Mouse (Mus musculus): ENCODE data around the gene Tnfrsf12a.

DNA sequence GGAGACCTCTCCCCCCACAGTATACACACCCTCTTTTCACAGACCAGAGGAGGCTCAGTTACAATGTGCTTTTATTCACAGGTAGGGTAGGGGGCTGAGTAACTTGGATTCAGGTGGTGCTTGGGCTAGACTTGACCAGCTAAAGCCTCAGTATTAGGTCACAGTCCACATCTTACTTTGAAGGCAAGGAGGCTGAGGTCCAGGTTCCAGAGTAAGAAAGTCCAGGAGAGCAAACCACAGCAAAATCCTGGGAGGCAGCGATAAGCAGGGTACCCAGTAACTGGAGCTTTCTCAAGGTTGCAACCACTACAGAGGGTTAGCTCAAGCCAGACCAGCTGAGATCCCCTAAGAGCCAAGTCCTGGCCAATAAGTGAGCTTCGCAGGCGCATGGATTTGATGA is 5.3 kb upstream of the Tnfrsf12a start:
- no peak for TF ChIP-seq POLR2A (IDR thresholded peaks at IDR 0.05; ENCODE audit: low read depth, low read length)
- no peak for TF ChIP-seq CTCF (conservative IDR thresholded peaks at IDR 0.05; ENCODE audit: insufficient read depth, insufficient read length, low read depth, low read length)
